Mouse (Mus musculus): ENCODE measurements around the gene Ccr9.

DNA sequence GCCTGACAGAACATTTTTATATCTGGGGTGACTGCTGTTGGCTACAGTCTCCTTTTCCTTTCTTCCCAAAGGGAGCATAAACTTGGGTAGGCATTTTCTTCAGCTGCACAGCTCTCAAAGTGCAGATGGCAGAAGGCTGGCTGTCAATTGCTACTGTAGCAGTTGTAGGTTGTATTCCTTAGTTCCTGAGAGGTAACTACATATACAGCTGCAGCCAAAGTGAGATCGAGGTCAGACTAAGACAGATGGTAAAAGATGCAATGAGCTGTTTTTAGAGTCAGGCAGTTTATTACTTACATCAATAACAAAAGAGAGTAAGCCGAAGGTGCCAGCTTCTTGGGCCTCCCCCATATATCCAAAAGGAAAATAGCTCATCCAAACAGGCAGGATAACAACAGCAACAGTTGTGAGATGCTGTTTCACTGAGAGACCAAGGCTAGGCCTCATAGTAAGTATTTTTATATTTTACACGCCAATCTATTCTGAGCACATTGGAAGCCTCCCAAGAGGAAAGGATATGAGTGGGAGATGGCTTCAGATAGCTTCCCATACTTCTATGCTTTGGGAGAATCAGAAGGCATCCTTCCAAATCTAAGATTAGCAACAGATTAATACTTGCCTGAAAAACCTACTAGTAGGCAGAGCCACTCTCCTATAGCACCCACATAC is 17.5 kb downstream of the Ccr9 start:
- no peak for TF ChIP-seq CTCF (IDR thresholded peaks at IDR 0.05; ENCODE audit: low read depth)
- no peak for TF ChIP-seq EP300 (IDR thresholded peaks at IDR 0.05; ENCODE audit: low read depth)
